Mouse (Mus musculus): ENCODE measurements around the gene Aagab. TPM values are rescaled to one million over a fixed set of nuclear protein-coding genes. Genes with fewer than 3 reads are reported as not detected.

Aagab gene
- polyA plus RNA-seq (2012; rRNA removed): 39.5 and 46.5 TPM in 2 replicates

GRCm38 (mm10) chr9:63602043-63602939 is at the start of gene Aagab, which contains the start of gene Iqch:
Aagab (plus strand) TSS chr9:63602660.
Iqch (minus strand) TSS chr9:63602493.
- whole genome bisulfite sequencing: under 1% methylated on average over 70 of the region's 70 CpGs
- no peaks in the 10 kb centered on the region for H3K27me3 ChIP-seq (ENCODE audit: control insufficient read depth, insufficient read depth, low read length)
- TF ChIP-seq CTCF (IDR thresholded peaks at IDR 0.05; ENCODE audit: borderline replicate concordance, control insufficient read depth, extremely low read depth, insufficient read depth, low read length, poor library complexity) (peak; percentile 64; the same call in 1 of the 2 replicates), POLR2A (IDR thresholded peaks at IDR 0.05; ENCODE audit: control insufficient read depth, extremely low read depth, insufficient read depth, low read length, poor library complexity) (peak; percentile 97)
- H3K36me3 ChIP-seq (ENCODE audit: control insufficient read depth, insufficient read depth, low read length): no peaks in the 10 kb centered on the region
- H3K27ac ChIP-seq (ENCODE audit: control insufficient read depth, insufficient read depth, low read length): peak within 1 kb of the TSS; percentile 90
- H3K4me1 ChIP-seq (replicated peaks; ENCODE audit: control insufficient read depth, insufficient read depth, low read length): peaks cover 10% of the 10 kb centered on the region
- peak within 1 kb of the TSS; percentile 73 for H3K4me3 ChIP-seq (ENCODE audit: control insufficient read depth, insufficient read depth, low read length)
- peak; percentile 99 for DNase-seq

GRCm38 (mm10) chr9:63553628-63554027 is 48.8 kb upstream of the Aagab start:
- 71% methylated on average over 3 of the region's 3 CpGs for WGBS
- TF ChIP-seq CTCF (IDR thresholded peaks at IDR 0.05; ENCODE audit: borderline replicate concordance, control insufficient read depth, extremely low read depth, insufficient read depth, low read length, poor library complexity): no peak
- TF ChIP-seq POLR2A (IDR thresholded peaks at IDR 0.05; ENCODE audit: control insufficient read depth, extremely low read depth, insufficient read depth, low read length, poor library complexity): no peak
- Histone ChIP-seq H3K36me3 (ENCODE audit: control insufficient read depth, insufficient read depth, low read length) (no peaks in the 10 kb centered on the region), H3K27me3 (ENCODE audit: control insufficient read depth, insufficient read depth, low read length) (no peaks in the 10 kb centered on the region), H3K27ac (ENCODE audit: control insufficient read depth, insufficient read depth, low read length) (no peak overlapping the region), H3K4me1 (replicated peaks; ENCODE audit: control insufficient read depth, insufficient read depth, low read length) (peaks cover 5% of the 10 kb centered on the region), H3K4me3 (ENCODE audit: control insufficient read depth, insufficient read depth, low read length) (no peak overlapping the region)
- no peak for DNase-seq

DNA sequence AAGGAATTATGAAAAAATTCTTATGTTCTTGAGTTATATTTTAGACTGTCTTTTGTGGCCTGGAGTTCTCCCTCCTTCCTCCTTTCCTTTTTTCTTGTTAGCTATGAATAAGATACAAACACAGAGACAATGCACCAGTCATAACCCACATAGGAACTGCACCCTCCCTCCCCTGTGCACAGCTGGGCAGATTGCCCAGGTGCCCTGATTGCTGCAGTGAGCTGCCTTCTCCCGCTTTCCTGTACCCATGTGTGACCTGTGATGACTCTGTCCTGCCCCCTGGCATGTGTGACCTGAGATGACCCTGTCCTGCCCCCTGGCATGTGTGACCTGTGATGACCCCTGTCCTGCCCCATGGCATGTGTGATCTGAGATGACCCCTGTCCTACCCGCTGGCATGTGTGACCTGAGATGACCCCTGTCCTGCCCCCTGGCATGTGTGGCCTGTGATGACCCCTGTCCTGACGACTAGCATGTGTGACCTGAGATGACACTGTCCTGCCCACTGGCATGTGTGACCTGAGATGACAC is 46.9 kb upstream of the Aagab start:
- Histone ChIP-seq H3K27ac (ENCODE audit: control insufficient read depth, insufficient read depth, low read length) (no peak overlapping the region), H3K4me3 (ENCODE audit: control insufficient read depth, insufficient read depth, low read length) (no peak overlapping the region), H3K27me3 (ENCODE audit: control insufficient read depth, insufficient read depth, low read length) (no peaks in the 10 kb centered on the region), H3K36me3 (ENCODE audit: control insufficient read depth, insufficient read depth, low read length) (no peaks in the 10 kb centered on the region), H3K4me1 (replicated peaks; ENCODE audit: control insufficient read depth, insufficient read depth, low read length) (peaks cover 5% of the 10 kb centered on the region)
- TF ChIP-seq POLR2A (IDR thresholded peaks at IDR 0.05; ENCODE audit: control insufficient read depth, extremely low read depth, insufficient read depth, low read length, poor library complexity): no peak
- 45% methylated on average over 3 of the region's 3 CpGs for WGBS
- DNase-seq: no peak

- no peak overlapping the region for H3K4me3 ChIP-seq (ENCODE audit: control insufficient read depth, insufficient read depth, low read length)
- TF ChIP-seq POLR2A (IDR thresholded peaks at IDR 0.05; ENCODE audit: control insufficient read depth, extremely low read depth, insufficient read depth, low read length, poor library complexity) (no peak), CTCF (IDR thresholded peaks at IDR 0.05; ENCODE audit: borderline replicate concordance, control insufficient read depth, extremely low read depth, insufficient read depth, low read length, poor library complexity) (no peak)
- peaks cover 5% of the 10 kb centered on the region for H3K4me1 ChIP-seq (replicated peaks; ENCODE audit: control insufficient read depth, insufficient read depth, low read length)
- H3K27ac ChIP-seq (ENCODE audit: control insufficient read depth, insufficient read depth, low read length): no peak overlapping the region
- no peak for DNase-seq
- H3K27me3 ChIP-seq (ENCODE audit: control insufficient read depth, insufficient read depth, low read length): no peaks in the 10 kb centered on the region
- WGBS: 91% methylated on average over 1 of the region's 1 CpGs
- H3K36me3 ChIP-seq (ENCODE audit: control insufficient read depth, insufficient read depth, low read length): no peaks in the 10 kb centered on the region
These were observed 46.1 kb upstream of the Aagab start for GRCm38 (mm10) chr9:63556316-63556715.

GRCm38 (mm10) chr9:63556933-63557332 is 45.5 kb upstream of the Aagab start:
- Histone ChIP-seq H3K27me3 (ENCODE audit: control insufficient read depth, insufficient read depth, low read length) (no peaks in the 10 kb centered on the region), H3K27ac (ENCODE audit: control insufficient read depth, insufficient read depth, low read length) (no peak overlapping the region), H3K36me3 (ENCODE audit: control insufficient read depth, insufficient read depth, low read length) (no peaks in the 10 kb centered on the region), H3K4me3 (ENCODE audit: control insufficient read depth, insufficient read depth, low read length) (no peak overlapping the region), H3K4me1 (replicated peaks; ENCODE audit: control insufficient read depth, insufficient read depth, low read length) (peaks cover 7% of the 10 kb centered on the region)
- TF ChIP-seq POLR2A (IDR thresholded peaks at IDR 0.05; ENCODE audit: control insufficient read depth, extremely low read depth, insufficient read depth, low read length, poor library complexity): no peak
- TF ChIP-seq CTCF (IDR thresholded peaks at IDR 0.05; ENCODE audit: borderline replicate concordance, control insufficient read depth, extremely low read depth, insufficient read depth, low read length, poor library complexity): no peak
- no peak for DNase-seq
- WGBS: 92% methylated on average over 8 of the region's 8 CpGs

- Histone ChIP-seq H3K36me3 (ENCODE audit: control insufficient read depth, insufficient read depth, low read length) (no peaks in the 10 kb centered on the region), H3K4me3 (ENCODE audit: control insufficient read depth, insufficient read depth, low read length) (no peak overlapping the region), H3K27me3 (ENCODE audit: control insufficient read depth, insufficient read depth, low read length) (no peaks in the 10 kb centered on the region), H3K27ac (ENCODE audit: control insufficient read depth, insufficient read depth, low read length) (no peak overlapping the region), H3K4me1 (replicated peaks; ENCODE audit: control insufficient read depth, insufficient read depth, low read length) (peaks cover 3% of the 10 kb centered on the region; the same call in 1 of the 2 replicates)
- no peak for TF ChIP-seq CTCF (IDR thresholded peaks at IDR 0.05; ENCODE audit: borderline replicate concordance, control insufficient read depth, extremely low read depth, insufficient read depth, low read length, poor library complexity)
- no peak for DNase-seq
- WGBS: 45% methylated on average over 8 of the region's 8 CpGs
These were observed 40.5 kb upstream of the Aagab start for GRCm38 (mm10) chr9:63561931-63562330.
